Mouse (Mus musculus) heart, embryonic 13.5 days (tissue): ENCODE results near the gene Synpo2. TPM values are rescaled to one million over a fixed set of nuclear protein-coding genes. Genes with fewer than 3 reads are reported as not detected.

Experiments used
- ATAC-seq: fragments of 200-750 bp; cut with Nextera tagmentation; 2 replicates; pipeline ENCODE4 v1.8.0; 2017; ENCODE audit warnings: moderate TSS enrichment; ENCODE audit not compliant: insufficient number of reproducible peaks, low FRiP score, low TSS enrichment; ENCODE audit errors: extremely low read depth
- H3K27ac ChIP-seq: fragments of 300-500 bp; sonication (generic); replicated peaks from 2 replicates; pipeline ENCODE4 v1.5.1; 2015; ENCODE audit warnings: moderate library complexity, mild to moderate bottlenecking, inconsistent platforms
- H3K27me3 ChIP-seq: fragments of 300-500 bp; sonication (generic); replicated peaks from 2 replicates; pipeline ENCODE4 v1.6.1; 2015; ENCODE audit warnings: mild to moderate bottlenecking, inconsistent platforms
- H3K36me3 ChIP-seq: fragments of 300-500 bp; sonication (generic); 2 replicates; pipeline ENCODE4 v1.6.1; 2015; ENCODE audit warnings: mild to moderate bottlenecking, inconsistent platforms
- H3K4me1 ChIP-seq: fragments of 300-500 bp; sonication (generic); 2 replicates; pipeline ENCODE4 v1.6.1; 2015; ENCODE audit warnings: inconsistent platforms
- H3K4me2 ChIP-seq: fragments of 300-500 bp; sonication (generic); 2 replicates; pipeline ENCODE4 v1.6.1; 2015; ENCODE audit warnings: inconsistent platforms, mild to moderate bottlenecking, moderate library complexity
- H3K4me3 ChIP-seq: fragments of 300-500 bp; sonication (generic); 2 replicates; pipeline ENCODE4 v1.5.1; 2015; ENCODE audit warnings: moderate library complexity, mild to moderate bottlenecking, inconsistent platforms
- H3K9ac ChIP-seq: fragments of 300-500 bp; sonication (generic); 2 replicates; pipeline ENCODE4 v1.6.1; 2015; ENCODE audit warnings: inconsistent platforms, mild to moderate bottlenecking, moderate library complexity
- H3K9me3 ChIP-seq: fragments of 300-500 bp; sonication (generic); 2 replicates; pipeline ENCODE4 v1.6.1; 2016; ENCODE audit warnings: inconsistent platforms
- WGBS: fragments of 180-500 bp; shearing (Covaris S2); methylation state at CpG from one replicate; pipeline ENCODE4 v1.1.7; 2015; ENCODE audit warnings: mixed read lengths; 5-methylcytosine and 5-hydroxymethylcytosine counted together
- polyA plus RNA-seq: library from polyadenylated mRNA; unstranded; fragments of >200 nt; fragmentation: Nextera tagmentation; extraction: Ambion mirVana; gene quantifications from 2 replicates; pipeline ENCODE4 v1.2.1, GENCODE M21; 2015

Gene Synpo2
- polyA plus RNA-seq, 1 experiment from 2014 or later: 16.8 TPM

DNA sequence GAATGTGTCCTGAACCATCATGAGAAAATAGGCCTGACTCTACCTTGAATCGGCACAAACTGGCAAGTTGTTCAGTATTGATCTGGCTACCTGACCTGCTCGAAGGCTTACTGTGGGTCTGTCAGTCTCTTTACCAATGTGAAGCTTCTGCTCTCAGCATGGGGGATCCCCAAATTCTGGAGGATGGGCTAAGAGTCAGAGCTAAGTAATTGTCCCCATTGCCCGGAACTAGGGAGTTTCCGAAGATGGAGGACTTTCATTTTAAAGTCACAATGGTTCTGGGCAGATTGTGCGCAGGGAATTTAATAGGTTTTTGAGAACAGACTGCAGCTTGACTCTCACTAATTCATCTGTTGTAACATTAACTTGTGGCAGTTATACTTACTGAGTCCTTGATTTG, 56.9 kb downstream of the Synpo2 start:
- no peak overlapping the region for H3K27ac ChIP-seq
- H3K9ac ChIP-seq: no peak overlapping the region
- H3K27me3 ChIP-seq: no peaks in the 10 kb centered on the region
- WGBS: 85% methylated on average over 5 of the region's 5 CpGs
- H3K4me3 ChIP-seq: no peak overlapping the region
- H3K9me3 ChIP-seq: no peaks in the 10 kb centered on the region
- no peaks in the 10 kb centered on the region for H3K36me3 ChIP-seq
- peaks cover 20% of the 10 kb centered on the region for H3K4me1 ChIP-seq
- H3K4me2 ChIP-seq: no peak overlapping the region
- ATAC-seq: no peak

GRCm38 (mm10) chr3:123178420-123178819, 57.5 kb downstream of the Synpo2 start:
- Histone ChIP-seq H3K9ac (no peak overlapping the region), H3K36me3 (no peaks in the 10 kb centered on the region), H3K27me3 (no peaks in the 10 kb centered on the region), H3K27ac (no peak overlapping the region), H3K4me3 (no peak overlapping the region), H3K9me3 (no peaks in the 10 kb centered on the region), H3K4me2 (no peak overlapping the region), H3K4me1 (peaks cover 25% of the 10 kb centered on the region)
- 58% methylated on average over 4 of the region's 4 CpGs for WGBS
- no peak for ATAC-seq

- Histone ChIP-seq H3K9me3 (no peaks in the 10 kb centered on the region), H3K27ac (no peak overlapping the region), H3K4me1 (peaks cover 32% of the 10 kb centered on the region), H3K4me2 (peak overlapping the region; percentile 21), H3K4me3 (no peak overlapping the region), H3K9ac (no peak overlapping the region; the same call in 1 of the 2 replicates), H3K36me3 (no peaks in the 10 kb centered on the region), H3K27me3 (no peaks in the 10 kb centered on the region)
- WGBS: 51% methylated on average over 19 of the region's 19 CpGs
- no peak for ATAC-seq
These were observed 59.3 kb downstream of the Synpo2 start for GRCm38 (mm10) chr3:123176366-123177334.

- Histone ChIP-seq H3K4me2 (no peak overlapping the region), H3K4me1 (peaks cover 32% of the 10 kb centered on the region), H3K9me3 (no peaks in the 10 kb centered on the region), H3K27ac (no peak overlapping the region), H3K27me3 (no peaks in the 10 kb centered on the region), H3K36me3 (no peaks in the 10 kb centered on the region), H3K4me3 (no peak overlapping the region), H3K9ac (no peak overlapping the region)
- 79% methylated on average over 7 of the region's 7 CpGs for WGBS
- ATAC-seq: no peak
These were observed 60.8 kb downstream of the Synpo2 start for GRCm38 (mm10) chr3:123175142-123175541.

DNA sequence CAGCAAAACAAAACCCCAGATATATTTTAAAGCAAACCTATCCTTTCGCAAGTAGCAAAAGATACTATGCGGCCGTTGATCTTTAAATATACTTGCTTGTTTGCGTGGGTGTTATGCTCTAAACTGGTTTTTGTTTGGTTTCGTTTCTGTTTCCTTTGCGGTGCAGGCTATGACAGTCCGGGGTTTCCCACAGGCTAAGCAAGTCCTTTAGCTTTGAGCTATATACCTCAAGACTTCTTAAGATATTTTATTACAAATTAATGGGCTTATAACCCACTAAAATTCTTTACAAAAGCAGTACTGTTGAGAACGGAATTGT, 61.6 kb downstream of the Synpo2 start:
- Histone ChIP-seq H3K4me3 (no peak overlapping the region), H3K36me3 (no peaks in the 10 kb centered on the region), H3K27me3 (no peaks in the 10 kb centered on the region), H3K4me2 (peak overlapping the region; percentile 34; the same call in 1 of the 2 replicates), H3K9ac (no peak overlapping the region), H3K9me3 (no peaks in the 10 kb centered on the region), H3K4me1 (peaks cover 29% of the 10 kb centered on the region), H3K27ac (peak overlapping the region; percentile 56)
- no peak for ATAC-seq
- WGBS: 86% methylated on average over 8 of the region's 8 CpGs

DNA sequence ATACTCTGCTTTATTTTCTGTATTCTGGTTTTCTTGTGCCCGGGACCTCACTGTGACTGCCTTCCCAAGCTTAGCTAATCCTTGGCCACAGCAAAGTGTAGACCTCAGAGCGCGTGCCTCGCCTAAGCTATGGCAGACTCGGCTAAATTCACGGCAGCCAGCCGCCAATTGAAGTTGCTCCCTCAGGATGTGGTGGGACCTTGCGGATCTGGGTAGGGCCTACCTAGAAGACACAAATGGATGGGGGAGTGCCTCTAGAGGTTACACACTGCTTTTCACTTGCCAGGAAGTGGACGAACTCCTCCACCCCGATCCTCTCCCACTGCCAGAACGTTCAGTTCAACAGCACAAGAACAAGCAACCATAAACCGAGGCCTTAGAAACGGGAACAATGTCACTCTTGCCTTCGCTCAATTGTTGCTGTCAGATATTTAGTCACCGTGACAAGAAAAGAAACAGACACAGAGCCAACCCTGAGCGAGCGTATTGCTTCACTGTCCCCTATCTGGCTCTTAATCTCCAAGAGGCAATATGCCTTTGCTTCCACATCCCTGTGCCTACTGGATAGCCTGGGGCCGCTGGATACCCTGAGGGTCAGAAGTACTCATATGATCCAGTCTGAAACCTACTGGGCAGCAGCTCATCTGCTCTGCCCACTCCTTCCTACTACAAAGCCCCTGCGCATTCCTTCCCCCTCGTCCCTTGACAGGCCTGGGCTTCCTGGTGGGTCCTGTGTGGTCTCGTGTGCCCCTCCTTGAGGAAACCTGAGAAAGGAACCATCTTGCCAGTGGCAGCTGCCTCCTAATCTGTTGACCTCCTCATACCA, 62.2 kb downstream of the Synpo2 start:
- Histone ChIP-seq H3K9me3 (no peaks in the 10 kb centered on the region), H3K27me3 (no peaks in the 10 kb centered on the region), H3K27ac (peak overlapping the region; percentile 56), H3K9ac (peak overlapping the region; percentile 24; the same call in 1 of the 2 replicates), H3K4me1 (peaks cover 23% of the 10 kb centered on the region), H3K36me3 (no peaks in the 10 kb centered on the region), H3K4me3 (no peak overlapping the region), H3K4me2 (peak overlapping the region; percentile 34)
- ATAC-seq: no peak
- 60% methylated on average over 21 of the region's 21 CpGs for WGBS

GRCm38 (mm10) chr3:123172151-123172550, 63.8 kb downstream of the Synpo2 start:
- Histone ChIP-seq H3K4me2 (no peak overlapping the region), H3K27me3 (no peaks in the 10 kb centered on the region), H3K4me1 (peaks cover 23% of the 10 kb centered on the region), H3K9me3 (no peaks in the 10 kb centered on the region), H3K36me3 (no peaks in the 10 kb centered on the region), H3K9ac (no peak overlapping the region), H3K27ac (no peak overlapping the region), H3K4me3 (no peak overlapping the region)
- 64% methylated on average over 5 of the region's 5 CpGs for WGBS
- no peak for ATAC-seq

GRCm38 (mm10) chr3:123169398-123169797, 66.6 kb downstream of the Synpo2 start:
- H3K9me3 ChIP-seq: no peaks in the 10 kb centered on the region
- peaks cover 35% of the 10 kb centered on the region for H3K4me1 ChIP-seq
- H3K36me3 ChIP-seq: no peaks in the 10 kb centered on the region
- H3K4me2 ChIP-seq: no peak overlapping the region
- H3K27ac ChIP-seq: no peak overlapping the region
- no peak overlapping the region for H3K9ac ChIP-seq
- H3K27me3 ChIP-seq: no peaks in the 10 kb centered on the region
- ATAC-seq: no peak
- H3K4me3 ChIP-seq: no peak overlapping the region
- 62% methylated on average over 4 of the region's 4 CpGs for WGBS

DNA sequence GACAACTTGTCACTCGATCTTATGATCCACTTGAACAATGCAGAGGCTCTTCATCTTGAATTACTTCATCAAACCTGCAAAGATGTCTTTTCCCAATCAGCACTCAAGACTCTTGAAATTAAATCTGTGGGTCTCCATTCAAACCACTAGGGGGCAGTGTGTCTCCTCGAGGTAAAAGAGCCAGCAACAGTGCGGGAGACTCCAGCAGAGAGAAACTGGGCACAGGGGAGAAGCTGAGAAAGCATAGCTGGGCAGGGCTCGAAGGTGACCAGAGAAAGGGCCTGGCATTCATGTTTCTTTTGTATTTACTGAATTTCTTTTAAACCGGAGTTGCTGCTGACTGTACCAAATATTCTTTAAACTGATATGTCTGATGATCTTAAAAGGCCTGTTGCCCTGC, 67.1 kb downstream of the Synpo2 start:
- Histone ChIP-seq H3K9ac (no peak overlapping the region), H3K4me3 (no peak overlapping the region), H3K36me3 (no peaks in the 10 kb centered on the region), H3K4me2 (no peak overlapping the region), H3K9me3 (no peaks in the 10 kb centered on the region), H3K27ac (no peak overlapping the region), H3K4me1 (peaks cover 37% of the 10 kb centered on the region), H3K27me3 (no peaks in the 10 kb centered on the region)
- WGBS: 6% methylated on average over 5 of the region's 5 CpGs
- no peak for ATAC-seq

GRCm38 (mm10) chr3:123166450-123166849, 69.5 kb downstream of the Synpo2 start:
- Histone ChIP-seq H3K36me3 (no peaks in the 10 kb centered on the region), H3K9ac (no peak overlapping the region), H3K4me1 (peaks cover 49% of the 10 kb centered on the region), H3K4me2 (no peak overlapping the region), H3K27ac (no peak overlapping the region), H3K4me3 (no peak overlapping the region), H3K27me3 (no peaks in the 10 kb centered on the region), H3K9me3 (no peaks in the 10 kb centered on the region)
- WGBS: 52% methylated on average over 5 of the region's 5 CpGs
- no peak for ATAC-seq

GRCm38 (mm10) chr3:123164183-123164582, 71.8 kb downstream of the Synpo2 start:
- 19% methylated on average over 1 of the region's 1 CpGs for WGBS

More at GRCm38 (mm10) chr3:123164183-123164582, 71.8 kb downstream of the Synpo2 start:
- Histone ChIP-seq H3K27ac (peak overlapping the region; percentile 73), H3K27me3 (no peaks in the 10 kb centered on the region), H3K4me1 (peaks cover 56% of the 10 kb centered on the region), H3K4me2 (peak overlapping the region; percentile 27), H3K9me3 (no peaks in the 10 kb centered on the region), H3K4me3 (no peak overlapping the region), H3K9ac (peak overlapping the region; percentile 17; the same call in 1 of the 2 replicates), H3K36me3 (no peaks in the 10 kb centered on the region)
- ATAC-seq: no peak
